Mouse (Mus musculus) MEL-GATA-1-ER (cell line): ENCODE measurements around the gene Dcakd.
"Not testable (repeated sequence)": the region's sequence is repeated elsewhere in the genome, so short reads cannot be mapped to it uniquely, and the experiment has no call there.

Experiments
- DNase-seq: peaks from one replicate; pipeline ENCODE4 v3.0.0-alpha.2; 2012; ENCODE audit warnings: low read depth; ENCODE audit errors: extremely low read depth

Dcakd gene

GRCm38 (mm10) chr11:102981151-102981890 is 46.8 kb downstream of the Dcakd start:
- no peak for DNase-seq

- DNase-seq: no peak
Measured at GRCm38 (mm10) chr11:102978052-102978666, 50.0 kb downstream of the Dcakd start.

GRCm38 (mm10) chr11:102975966-102976365 is 52.2 kb downstream of the Dcakd start:
- DNase-seq: not testable (repeated sequence)

- DNase-seq: no peak
Measured at GRCm38 (mm10) chr11:102972326-102972725, 55.8 kb downstream of the Dcakd start.

- no peak for DNase-seq
Measured at GRCm38 (mm10) chr11:102971604-102972003, 56.5 kb downstream of the Dcakd start.

- DNase-seq: no peak
Measured at GRCm38 (mm10) chr11:102964547-102965091, 63.5 kb downstream of the Dcakd start.

- DNase-seq: no peak
Measured at GRCm38 (mm10) chr11:102963855-102964546, 64.1 kb downstream of the Dcakd start.

- DNase-seq: no peak
Measured at GRCm38 (mm10) chr11:102963246-102963854, 64.8 kb downstream of the Dcakd start.

- DNase-seq: no peak
Measured at GRCm38 (mm10) chr11:102962861-102963245, 65.3 kb downstream of the Dcakd start.

GRCm38 (mm10) chr11:102961082-102961481 is 67.1 kb downstream of the Dcakd start:
- DNase-seq: no peak

- DNase-seq: no peak
Measured at GRCm38 (mm10) chr11:102958870-102959269, 69.3 kb downstream of the Dcakd start.

- no peak for DNase-seq
Measured at GRCm38 (mm10) chr11:102958431-102958830, 69.7 kb downstream of the Dcakd start.

GRCm38 (mm10) chr11:102957692-102958091 is 70.4 kb downstream of the Dcakd start:
- DNase-seq: no peak

GRCm38 (mm10) chr11:102956962-102957614 is 71.0 kb downstream of the Dcakd start:
- DNase-seq: no peak

- no peak for DNase-seq
Measured at GRCm38 (mm10) chr11:102952922-102953321, 75.2 kb downstream of the Dcakd start.

GRCm38 (mm10) chr11:102948043-102948961 is 79.8 kb downstream of the Dcakd start:
- DNase-seq: no peak

- DNase-seq: no peak
Measured at GRCm38 (mm10) chr11:102946992-102947343, 81.2 kb downstream of the Dcakd start.

GRCm38 (mm10) chr11:102946265-102946991 is 81.7 kb downstream of the Dcakd start, which contains the start of gene C1ql1:
TSS of gene C1ql1 (minus strand) at chr11:102946688.
- DNase-seq: no peak
